Mouse (Mus musculus): Measurements from ENCODE around the gene Gsto2.

Gene Gsto2

GRCm38 (mm10) chr19:47890489-47891130 lies 25.3 kb downstream of the Gsto2 start:
- no peak for DNase-seq (ENCODE audit: low read depth in 2 of 2, low spot score in 2 of 2)

- no peak for DNase-seq (ENCODE audit: low read depth in 2 of 2, low spot score in 2 of 2)
These were observed 26.4 kb downstream of the Gsto2 start for GRCm38 (mm10) chr19:47891562-47892312.

- DNase-seq (ENCODE audit: low read depth in 2 of 2, low spot score in 2 of 2): no peak
These were observed 27.8 kb downstream of the Gsto2 start for GRCm38 (mm10) chr19:47893092-47893491.

GRCm38 (mm10) chr19:47898472-47899079 lies 33.2 kb downstream of the Gsto2 start:
- no peak for DNase-seq (ENCODE audit: low read depth in 2 of 2, low spot score in 2 of 2)

- no peak for DNase-seq (ENCODE audit: low read depth in 2 of 2, low spot score in 2 of 2)
These were observed 34.7 kb downstream of the Gsto2 start for GRCm38 (mm10) chr19:47900012-47900411.

GRCm38 (mm10) chr19:47900558-47900957 lies 35.2 kb downstream of the Gsto2 start:
- no peak for DNase-seq (ENCODE audit: low read depth in 2 of 2, low spot score in 2 of 2)

GRCm38 (mm10) chr19:47902316-47903201 lies 37.2 kb downstream of the Gsto2 start:
- DNase-seq (ENCODE audit: low read depth in 2 of 2, low spot score in 2 of 2): no peak

- DNase-seq (ENCODE audit: low read depth in 2 of 2, low spot score in 2 of 2): no peak
These were observed 38.3 kb downstream of the Gsto2 start for GRCm38 (mm10) chr19:47903679-47904078.

- no peak for DNase-seq (ENCODE audit: low read depth in 2 of 2, low spot score in 2 of 2)
These were observed 39.7 kb downstream of the Gsto2 start for GRCm38 (mm10) chr19:47905081-47905480.

GRCm38 (mm10) chr19:47905603-47906002 lies 40.3 kb downstream of the Gsto2 start:
- DNase-seq (ENCODE audit: low read depth in 2 of 2, low spot score in 2 of 2): no peak

- DNase-seq (ENCODE audit: low read depth in 2 of 2, low spot score in 2 of 2): no peak
These were observed 42.3 kb downstream of the Gsto2 start for GRCm38 (mm10) chr19:47907596-47907995.

- DNase-seq (ENCODE audit: low read depth in 2 of 2, low spot score in 2 of 2): no peak
These were observed 43.6 kb downstream of the Gsto2 start for GRCm38 (mm10) chr19:47908961-47909371.

GRCm38 (mm10) chr19:47909387-47910116 lies 44.2 kb downstream of the Gsto2 start:
- DNase-seq (ENCODE audit: low read depth in 2 of 2, low spot score in 2 of 2): no peak

- peak; percentile 58 to 62 for DNase-seq (ENCODE audit: low read depth in 2 of 2, low spot score in 2 of 2)
These were observed 44.8 kb downstream of the Gsto2 start for GRCm38 (mm10) chr19:47910117-47910618.

- no peak for DNase-seq (ENCODE audit: low read depth in 2 of 2, low spot score in 2 of 2)
These were observed 45.4 kb downstream of the Gsto2 start for GRCm38 (mm10) chr19:47910751-47911150.

GRCm38 (mm10) chr19:47913344-47913743 lies 48.0 kb downstream of the Gsto2 start:
- DNase-seq (ENCODE audit: low read depth in 2 of 2, low spot score in 2 of 2): no peak

GRCm38 (mm10) chr19:47914191-47914590 lies 48.9 kb downstream of the Gsto2 start:
- no peak for DNase-seq (ENCODE audit: low read depth in 2 of 2, low spot score in 2 of 2)

- DNase-seq (ENCODE audit: low read depth in 2 of 2, low spot score in 2 of 2): peak in 1 of 2 experiments; percentile 19
These were observed 49.9 kb downstream of the Gsto2 start for GRCm38 (mm10) chr19:47915251-47915650.

- no peak for DNase-seq (ENCODE audit: low read depth in 2 of 2, low spot score in 2 of 2)
These were observed 52.1 kb downstream of the Gsto2 start for GRCm38 (mm10) chr19:47917396-47917795.

GRCm38 (mm10) chr19:47918016-47918415 lies 52.7 kb downstream of the Gsto2 start:
- no peak for DNase-seq (ENCODE audit: low read depth in 2 of 2, low spot score in 2 of 2)

Measured in CD8-positive naive resting alpha-beta T cell, adult 2 months (primary cell).